Mouse (Mus musculus) gastrocnemius, postnatal 10 days (tissue): Measurements from ENCODE around the gene Aldh3a2. TPM values are rescaled to one million over a fixed set of nuclear protein-coding genes. Genes with fewer than 3 reads are reported as not detected.
"Not testable (repeated sequence)": the region's sequence is repeated elsewhere in the genome, so short reads cannot be mapped to it uniquely, and the experiment has no call there.

Source experiments
- DNase-seq: peaks from one replicate; pipeline ENCODE4 v3.0.0; 2021; ENCODE audit warnings: mixed read lengths
- long read RNA-seq, 2 experiments: library from polyadenylated mRNA; stranded (forward); transcript quantifications; one replicate each; pipeline ENCODE4 v2.0.0; 2021
- total RNA-seq, 2 experiments: library from RNA; stranded (reverse); gene quantifications; 2 replicates each; pipeline ENCODE4 v1.2.3; 2021

Aldh3a2 gene
- total RNA-seq = 10 to 100 TPM; 18.6 to 22.6 TPM
- long read RNA-seq, experiment 1, transcript Aldh3a2-202 (10 exons, 3,091 nt) = major isoform, 10 of 14 reads
- long read RNA-seq, experiment 1, partial matches to known transcripts = 0 of 14 reads
- long read RNA-seq, experiment 1, other reads (novel, unspliced or antisense) = 4 of 14 reads
- long read RNA-seq, experiment 2, transcript Aldh3a2-202 (10 exons, 3,091 nt) = major isoform, 6 of 16 reads
- long read RNA-seq, experiment 2, partial matches to known transcripts = 1 of 16 reads
- long read RNA-seq, experiment 2, other reads (novel, unspliced or antisense) = 9 of 16 reads

GRCm38 (mm10) chr11:61266551-61267533, at the start of gene Aldh3a2:
TSS of gene Aldh3a2 (minus strand) at chr11:61267464.
- DNase-seq = peak; percentile 93

- DNase-seq = no peak
Measured at GRCm38 (mm10) chr11:61316864-61317263, 49.6 kb upstream of the Aldh3a2 start.

DNA sequence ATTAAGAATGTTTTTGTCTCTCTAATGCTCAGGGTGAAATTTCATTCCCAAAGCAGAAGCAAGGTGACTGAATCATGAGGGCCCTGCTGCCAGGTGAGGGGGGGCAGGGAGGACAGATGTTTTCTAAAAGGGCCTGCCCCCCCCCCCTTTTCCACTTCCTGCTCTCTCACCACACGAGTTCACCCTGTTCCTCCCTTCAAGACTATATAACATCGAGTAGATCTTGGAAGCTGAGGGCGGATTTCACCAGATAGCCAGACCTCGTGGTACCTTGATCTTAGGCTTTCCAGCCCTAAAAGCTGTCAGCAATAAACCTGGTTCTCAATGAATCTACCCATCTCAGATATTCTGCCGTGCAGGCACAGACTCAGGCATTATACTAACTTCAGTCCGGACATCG, 43.1 kb upstream of the Aldh3a2 start:
- no peak for DNase-seq

DNA sequence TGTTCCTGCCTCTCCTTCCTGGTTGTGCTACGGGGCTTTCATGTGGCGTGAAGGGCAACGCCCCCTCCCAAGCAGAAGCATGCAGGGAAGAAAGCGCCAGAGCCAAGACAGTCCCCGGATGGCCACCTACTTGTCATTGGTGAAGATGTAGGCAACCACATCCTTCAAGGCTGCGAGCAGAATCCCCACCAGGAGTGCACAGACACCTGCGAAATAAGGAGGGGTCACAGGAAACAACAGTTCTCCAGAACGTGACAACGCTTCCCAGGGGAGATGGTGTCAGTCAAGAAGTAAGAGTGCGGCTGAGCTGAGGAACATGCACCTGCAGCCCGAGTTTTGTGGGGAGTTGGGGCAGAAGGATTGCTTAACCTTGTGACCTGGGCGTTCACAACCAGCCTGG, 42.6 kb upstream of the Aldh3a2 start:
- DNase-seq = no peak

DNA sequence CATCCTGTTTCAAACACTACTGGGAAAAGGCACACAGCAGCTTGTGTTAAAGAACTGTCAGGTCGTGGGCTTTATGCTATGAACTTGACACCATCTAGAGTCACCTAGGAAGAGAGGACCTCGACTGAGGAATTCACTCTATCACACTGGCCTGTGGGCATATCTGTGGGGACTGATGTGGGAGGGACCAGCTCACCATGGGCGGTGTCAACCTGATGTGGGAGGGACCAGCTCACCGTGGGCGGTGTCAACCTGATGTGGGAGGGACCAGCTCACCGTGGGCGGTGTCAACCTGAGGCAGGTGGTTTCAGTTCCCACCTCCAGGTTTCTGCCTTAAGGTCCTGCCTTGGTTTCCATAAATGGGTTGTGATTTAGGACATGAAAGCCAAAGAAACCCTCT, 40.5 kb upstream of the Aldh3a2 start:
- no peak for DNase-seq

DNA sequence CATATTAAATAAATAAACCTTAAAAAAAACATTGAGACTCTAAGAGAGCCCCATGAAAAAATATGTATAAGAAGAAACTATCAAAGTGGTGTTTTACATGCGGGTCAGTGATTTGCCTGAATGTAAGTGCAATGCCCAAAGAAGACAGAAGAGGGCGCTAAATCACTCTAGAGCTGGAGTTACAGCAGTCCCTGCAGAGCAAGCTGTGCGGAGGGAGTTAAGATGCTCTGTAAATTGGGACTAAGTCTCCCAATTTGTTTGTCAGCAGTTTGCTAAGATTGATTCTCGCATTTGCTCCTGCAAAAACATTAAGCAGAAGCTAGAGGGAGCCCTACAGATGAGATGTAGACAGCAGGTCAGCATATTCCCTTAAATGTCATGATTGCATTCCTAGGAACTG, 38.1 kb upstream of the Aldh3a2 start:
- DNase-seq = peak; percentile 36

DNA sequence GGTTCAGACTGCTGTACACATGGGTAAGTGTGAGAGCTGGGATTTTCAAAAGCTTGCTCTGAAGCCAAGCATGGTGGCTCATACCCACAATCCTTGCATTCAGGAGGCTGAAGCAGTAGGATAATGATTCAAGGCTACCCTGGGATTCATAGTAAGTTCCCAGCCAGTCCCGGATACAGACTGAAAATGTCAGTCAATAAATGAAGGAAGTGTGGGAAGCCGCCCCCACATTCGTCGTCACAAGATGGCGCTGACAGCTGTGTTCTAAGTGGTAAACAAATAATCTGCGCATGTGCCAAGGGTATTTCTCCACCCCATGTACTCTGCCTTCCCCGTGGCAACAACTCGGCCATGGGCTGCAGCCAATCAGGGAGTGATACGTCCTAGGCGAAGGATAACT, 37.3 kb upstream of the Aldh3a2 start:
- DNase-seq = not testable (repeated sequence)

DNA sequence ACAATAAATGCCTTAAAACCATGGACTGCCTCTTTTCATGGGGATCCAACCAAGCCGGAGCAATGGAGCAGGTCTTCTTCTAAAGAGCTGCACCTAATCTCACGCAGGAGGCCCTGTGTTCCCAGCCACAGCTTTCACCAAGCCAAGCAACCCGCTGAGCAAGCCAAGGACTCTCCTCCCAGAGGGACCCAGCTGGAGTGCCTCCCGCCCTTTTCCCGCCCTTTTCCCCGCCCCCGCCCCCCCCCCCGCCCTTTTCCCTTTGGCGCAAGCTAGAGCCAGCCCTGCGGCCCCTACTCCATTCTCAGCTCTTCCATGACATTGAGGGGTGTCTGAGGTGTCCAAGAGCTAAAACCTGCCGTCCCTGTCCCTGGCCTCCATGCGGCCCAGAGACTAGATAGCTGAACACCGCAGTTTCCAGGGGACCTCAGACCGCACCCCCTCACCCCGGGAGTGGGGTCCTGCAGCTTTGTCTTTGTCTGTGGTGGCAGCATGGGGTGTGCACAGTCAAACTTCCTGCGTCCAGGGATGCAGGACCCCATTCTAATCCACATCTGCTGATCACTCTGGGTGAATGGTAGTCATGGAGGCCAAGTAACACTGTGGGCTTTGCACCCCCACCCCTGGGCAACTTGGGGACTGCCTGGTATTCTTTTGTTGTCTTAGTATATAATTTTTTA, 33.6 kb upstream of the Aldh3a2 start:
- DNase-seq = no peak

DNA sequence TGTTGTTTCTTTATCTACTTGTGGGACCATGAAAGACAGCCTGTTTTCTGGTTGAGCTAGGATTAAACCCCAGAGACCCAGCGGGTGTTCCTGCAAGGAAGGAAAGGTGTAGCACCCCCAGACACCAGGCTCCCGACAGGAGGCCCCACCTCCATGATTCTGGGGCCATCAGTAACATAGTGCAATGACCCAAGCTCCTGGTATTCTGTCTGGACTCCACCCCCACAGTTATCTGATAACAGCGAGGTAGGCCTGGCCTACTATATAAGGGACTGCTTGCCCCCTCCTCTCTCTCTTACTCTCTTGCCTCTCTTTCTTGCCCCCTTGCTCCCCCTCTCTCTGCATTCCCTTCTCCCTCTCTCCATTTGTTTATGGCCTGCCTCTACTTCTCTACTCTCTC, 32.9 kb upstream of the Aldh3a2 start:
- no peak for DNase-seq

GRCm38 (mm10) chr11:61297901-61298300, 30.6 kb upstream of the Aldh3a2 start:
- no peak for DNase-seq

DNA sequence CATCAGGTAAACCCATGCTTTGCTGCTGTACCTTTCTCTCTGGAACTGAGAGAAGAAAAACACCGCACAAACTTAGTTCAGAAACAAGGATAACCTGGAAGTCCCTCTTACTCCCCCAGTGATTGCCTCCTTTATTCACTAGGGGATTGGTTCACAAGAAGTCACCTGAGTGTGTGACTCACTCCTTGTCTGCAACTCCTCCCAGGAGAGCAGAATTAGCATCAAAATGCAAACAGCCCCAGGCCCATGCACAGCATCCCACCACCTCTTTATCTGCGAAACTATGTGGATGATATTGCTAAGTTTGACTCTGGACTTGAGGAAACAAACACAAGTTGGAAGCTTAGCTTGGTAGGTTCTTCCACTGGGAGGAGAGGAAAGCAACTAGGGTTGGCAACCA, 30.1 kb upstream of the Aldh3a2 start:
- no peak for DNase-seq

GRCm38 (mm10) chr11:61296556-61296955, 29.3 kb upstream of the Aldh3a2 start:
- no peak for DNase-seq

DNA sequence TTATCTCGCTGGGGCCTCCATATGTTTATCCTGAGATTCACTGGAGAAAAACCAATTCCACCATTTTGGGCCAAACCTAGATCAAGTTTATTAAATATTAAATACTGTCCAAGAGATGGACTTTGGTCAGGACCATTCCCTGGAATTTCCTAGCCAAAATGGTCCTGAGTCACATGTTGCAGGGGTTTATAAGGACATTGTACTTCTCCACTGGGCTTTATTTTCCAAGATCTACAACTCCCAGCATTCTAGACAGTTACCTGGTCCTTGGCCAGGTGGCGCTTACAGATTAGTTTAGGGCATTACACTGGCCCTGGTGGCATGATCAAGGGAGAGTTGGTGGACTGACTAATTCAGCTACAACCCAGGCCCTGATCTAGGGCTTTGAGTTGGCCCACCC, 28.3 kb upstream of the Aldh3a2 start:
- DNase-seq = no peak

GRCm38 (mm10) chr11:61294431-61294830, 27.2 kb upstream of the Aldh3a2 start:
- DNase-seq = no peak

GRCm38 (mm10) chr11:61293251-61293650, 26.0 kb upstream of the Aldh3a2 start:
- DNase-seq = no peak

GRCm38 (mm10) chr11:61284323-61284722, 17.1 kb upstream of the Aldh3a2 start:
- DNase-seq = no peak

DNA sequence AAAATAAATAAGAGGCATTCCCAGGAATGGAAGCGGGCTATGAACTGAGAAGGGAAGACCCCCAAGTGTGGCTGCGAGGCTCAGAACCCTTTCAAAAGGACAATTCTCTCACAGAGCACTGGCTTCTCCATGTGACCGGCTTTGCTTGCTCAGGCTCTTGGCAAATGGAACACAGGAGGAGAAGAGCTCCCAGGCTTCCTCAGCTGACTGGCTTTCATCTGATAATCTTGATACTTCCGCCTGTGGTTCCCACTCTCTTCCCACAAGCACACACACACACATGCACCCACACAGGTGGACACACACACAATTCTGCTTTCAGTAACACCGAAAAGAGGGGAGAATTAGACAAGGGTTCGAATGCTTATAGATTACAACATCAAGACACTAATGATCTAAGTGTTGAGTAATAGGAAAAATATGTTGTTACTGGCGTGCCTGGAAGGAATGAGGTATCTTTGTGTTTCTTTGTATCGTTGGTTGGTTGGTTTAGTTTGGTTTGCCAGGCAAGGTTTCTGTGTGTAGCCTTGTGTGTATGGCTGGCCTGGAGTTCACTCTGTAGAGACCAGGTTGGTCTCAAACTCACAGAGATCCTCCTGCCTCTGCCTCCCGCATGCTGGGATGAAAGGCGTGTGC, 16.3 kb upstream of the Aldh3a2 start:
- DNase-seq = no peak

DNA sequence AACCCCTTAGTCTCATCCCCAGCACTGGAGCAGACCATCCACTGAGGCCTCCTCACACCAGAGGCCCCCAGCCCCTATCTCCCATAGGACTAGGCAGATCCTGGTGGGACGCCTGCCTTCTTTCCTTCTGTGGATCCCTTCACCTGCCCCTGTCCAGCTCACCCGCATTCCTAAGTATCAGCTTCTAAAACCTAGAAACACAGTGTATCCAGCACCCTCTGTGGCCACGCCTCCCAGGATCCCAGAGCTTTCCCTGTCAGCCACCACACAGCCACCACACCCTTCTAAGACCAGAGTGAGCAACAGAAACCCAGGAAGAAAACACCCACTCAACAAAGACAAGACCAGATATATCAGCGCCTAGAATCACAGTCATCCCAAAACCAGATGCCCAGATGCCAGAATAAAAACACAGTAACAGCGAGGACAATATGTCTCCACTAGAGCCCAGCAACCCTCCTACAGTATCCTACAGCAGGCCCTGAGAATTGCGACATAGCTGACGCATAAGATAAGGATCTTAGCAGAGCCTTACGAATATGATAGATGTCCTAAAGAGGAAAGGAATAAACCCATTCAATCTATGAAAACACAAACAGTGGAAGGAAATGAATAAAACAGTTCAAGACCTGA, 11.3 kb upstream of the Aldh3a2 start:
- no peak for DNase-seq

- no peak for DNase-seq
Measured at GRCm38 (mm10) chr11:61277937-61278336, 10.7 kb upstream of the Aldh3a2 start.

GRCm38 (mm10) chr11:61276482-61276881, 9.2 kb upstream of the Aldh3a2 start:
- DNase-seq = no peak

GRCm38 (mm10) chr11:61275106-61275505, 7.8 kb upstream of the Aldh3a2 start:
- no peak for DNase-seq

GRCm38 (mm10) chr11:61274421-61274820, 7.2 kb upstream of the Aldh3a2 start:
- no peak for DNase-seq
